Mouse (Mus musculus): ENCODE data around the gene Col13a1. TPM values are rescaled to one million over a fixed set of nuclear protein-coding genes. Genes with fewer than 3 reads are reported as not detected.

Col13a1 gene
- polyA plus RNA-seq, 1 experiment from 2014 or later = 0.48 TPM

GRCm38 (mm10) chr10:61906226-61906625 is 72.7 kb downstream of the Col13a1 start:
- DNase-seq (ENCODE audit: low spot score) = peak; percentile 73

DNA sequence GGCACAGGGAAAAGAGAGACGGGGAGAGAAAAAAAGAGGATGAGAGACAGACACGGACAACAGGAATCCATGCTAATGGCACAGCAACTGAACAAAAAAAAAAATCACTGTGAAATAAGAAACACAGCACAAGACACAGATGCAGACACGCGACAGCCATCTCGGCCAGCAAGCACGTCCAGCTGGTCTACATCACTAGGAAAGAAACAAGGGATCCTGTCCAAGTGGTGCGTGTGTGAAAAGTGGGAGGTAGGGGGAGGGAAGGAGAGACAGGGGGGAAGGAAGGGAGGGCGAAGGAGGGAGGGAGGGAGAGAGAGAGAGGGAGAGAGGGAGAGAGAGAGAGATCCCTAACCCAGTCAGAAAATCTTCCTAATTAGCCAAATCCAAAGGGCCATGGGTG is 73.6 kb downstream of the Col13a1 start:
- DNase-seq (ENCODE audit: low spot score) = no peak

DNA sequence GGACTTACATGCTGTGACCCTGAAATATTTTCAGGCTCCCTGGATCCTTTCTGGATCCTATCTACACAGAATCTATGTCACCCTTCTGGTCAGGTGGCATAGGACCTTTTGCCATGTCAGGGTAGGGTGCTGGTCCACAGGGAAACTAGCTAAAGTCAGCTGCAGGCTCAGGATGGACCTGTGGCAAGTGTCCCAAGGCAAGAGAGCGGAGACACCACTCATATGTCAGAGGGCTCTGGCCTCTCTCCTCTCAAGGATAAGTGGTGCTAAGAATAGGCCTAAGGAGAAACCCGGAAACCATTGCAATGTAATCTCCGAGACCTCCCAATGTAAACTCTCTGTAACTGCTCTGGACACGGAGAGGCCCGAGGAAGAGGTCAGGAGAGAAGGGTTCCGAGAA is 80.8 kb downstream of the Col13a1 start:
- no peak for DNase-seq (ENCODE audit: low spot score)

DNA sequence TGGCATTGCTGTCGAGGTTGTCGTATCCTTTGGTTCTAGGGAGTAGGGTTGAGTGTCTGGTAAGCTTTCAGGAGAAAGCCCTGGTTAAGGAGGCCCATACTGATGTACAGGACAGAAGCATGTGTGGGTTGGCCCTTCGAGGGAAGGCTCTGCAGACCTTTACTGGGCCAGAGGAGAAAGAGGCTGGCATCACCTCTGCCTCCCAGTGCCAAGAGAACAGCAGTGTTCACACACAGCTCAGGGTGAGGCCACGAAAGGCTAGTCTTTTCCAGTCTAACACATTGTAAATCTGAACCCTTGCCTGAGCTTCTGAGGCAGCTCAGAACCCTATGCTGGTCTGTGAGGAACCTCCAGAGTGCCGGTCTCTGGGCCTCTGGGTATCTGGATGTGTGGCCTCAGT is 84.3 kb downstream of the Col13a1 start:
- DNase-seq (ENCODE audit: low spot score) = no peak

- DNase-seq (ENCODE audit: low spot score) = no peak
Measured at GRCm38 (mm10) chr10:61891138-61891537, 87.8 kb downstream of the Col13a1 start.

GRCm38 (mm10) chr10:61890294-61890693 is 88.6 kb downstream of the Col13a1 start:
- no peak for DNase-seq (ENCODE audit: low spot score)

DNA sequence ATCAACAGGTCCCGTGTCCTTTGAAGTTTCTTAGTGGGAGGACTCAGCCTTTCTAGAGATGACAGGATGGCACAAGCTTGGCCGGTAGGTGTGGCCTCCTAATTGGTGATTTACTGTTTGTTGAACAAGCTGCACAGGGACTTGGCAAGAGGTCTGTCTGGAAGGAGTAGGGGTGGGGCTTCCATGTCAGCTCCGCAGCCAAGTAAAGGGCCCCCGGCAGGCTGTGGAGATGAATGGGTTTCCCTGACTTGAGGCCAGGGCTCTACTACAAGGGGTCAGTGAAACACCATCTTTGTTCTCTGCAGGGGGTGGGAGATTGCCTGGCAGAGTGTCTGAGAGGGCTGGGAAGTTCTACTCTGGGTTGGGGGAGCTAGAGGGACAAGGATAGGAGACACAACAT is 99.5 kb downstream of the Col13a1 start:
- DNase-seq (ENCODE audit: low spot score) = no peak

GRCm38 (mm10) chr10:61877787-61878186 is 101.1 kb downstream of the Col13a1 start:
- DNase-seq (ENCODE audit: low spot score) = peak; percentile 66

- DNase-seq (ENCODE audit: low spot score) = no peak
Measured at GRCm38 (mm10) chr10:61869796-61870195, 109.1 kb downstream of the Col13a1 start.

GRCm38 (mm10) chr10:61866045-61866580 is 112.8 kb downstream of the Col13a1 start:
- DNase-seq (ENCODE audit: low spot score) = no peak

DNA sequence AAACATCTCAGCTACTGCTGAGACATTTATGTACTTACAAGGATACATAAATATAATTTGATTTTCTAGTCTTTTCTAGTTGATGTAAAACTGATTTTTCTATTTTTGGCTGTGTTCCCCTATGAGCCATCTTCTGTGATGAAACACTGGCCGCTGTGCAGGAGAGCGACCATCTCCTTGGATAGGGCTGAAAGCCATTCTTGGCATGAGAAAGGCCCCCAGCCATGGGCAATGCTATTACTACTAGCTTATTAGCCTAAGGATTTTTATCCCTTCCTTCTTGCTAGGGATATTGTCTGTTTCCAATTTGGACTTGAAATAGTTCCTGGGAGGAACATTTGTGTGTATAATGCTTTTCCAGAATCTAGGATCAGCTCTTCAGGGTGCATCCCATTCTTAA is 119.5 kb downstream of the Col13a1 start:
- DNase-seq (ENCODE audit: low spot score) = no peak

- DNase-seq (ENCODE audit: low spot score) = no peak
Measured at GRCm38 (mm10) chr10:61855139-61855675, 123.7 kb downstream of the Col13a1 start.

DNA sequence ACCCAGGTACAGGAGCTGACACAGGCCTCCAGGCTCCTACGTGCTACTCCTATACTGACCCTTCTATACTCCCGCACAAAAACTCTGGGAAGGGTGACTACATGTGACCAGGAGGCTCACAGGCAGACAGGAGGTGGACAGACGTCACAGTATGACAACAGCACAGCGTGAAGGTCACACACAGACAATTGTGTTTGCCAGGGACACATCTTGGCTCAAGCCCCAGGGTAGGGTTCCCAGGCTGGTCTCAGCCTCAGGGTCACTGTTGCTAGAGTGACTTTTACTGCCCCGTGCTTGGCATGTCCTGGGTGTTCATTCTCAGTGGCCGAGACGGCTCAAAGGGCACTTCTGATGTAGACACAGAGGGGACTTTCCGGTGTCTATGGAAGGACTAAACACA is 126.1 kb downstream of the Col13a1 start:
- DNase-seq (ENCODE audit: low spot score) = no peak

DNA sequence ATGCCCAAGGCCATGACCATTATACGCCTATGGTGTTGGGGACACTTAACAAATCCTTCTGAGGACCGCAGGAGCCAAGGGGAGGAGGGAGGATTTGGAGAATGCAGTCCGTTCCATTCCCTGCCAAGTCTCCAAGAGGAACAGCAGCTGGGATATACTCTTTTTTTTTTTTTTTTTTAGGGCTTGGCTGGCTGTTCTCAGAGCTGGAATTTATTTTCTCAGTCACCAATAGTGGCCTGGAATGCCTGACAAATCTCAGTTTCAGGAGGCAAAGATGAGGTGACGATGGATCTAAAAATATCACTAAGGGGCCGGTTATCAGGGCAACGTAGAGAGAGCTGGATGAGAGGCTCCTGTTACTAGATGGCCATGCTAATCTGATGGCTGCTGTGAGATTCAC is 130.4 kb downstream of the Col13a1 start:
- no peak for DNase-seq (ENCODE audit: low spot score)

DNA sequence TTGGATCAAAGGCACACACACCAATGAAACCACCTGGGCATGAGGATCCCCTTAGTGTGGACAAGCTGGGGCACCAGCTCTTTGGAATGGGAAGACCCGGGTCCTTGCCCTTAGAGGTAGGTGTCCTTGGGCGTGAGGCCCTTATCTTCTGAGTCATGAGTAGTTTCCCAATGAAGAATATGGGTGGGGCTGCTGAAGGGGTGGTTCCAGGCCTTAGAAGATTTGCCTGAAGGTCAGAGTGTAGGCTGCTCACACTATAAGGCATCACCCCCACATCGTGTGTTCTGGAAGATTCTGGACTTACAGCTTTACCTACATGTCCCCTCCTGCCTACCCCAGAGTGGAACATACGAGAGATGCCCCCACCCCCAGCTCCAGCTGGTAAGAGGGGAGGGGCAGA is 133.4 kb downstream of the Col13a1 start:
- no peak for DNase-seq (ENCODE audit: low spot score)

DNA sequence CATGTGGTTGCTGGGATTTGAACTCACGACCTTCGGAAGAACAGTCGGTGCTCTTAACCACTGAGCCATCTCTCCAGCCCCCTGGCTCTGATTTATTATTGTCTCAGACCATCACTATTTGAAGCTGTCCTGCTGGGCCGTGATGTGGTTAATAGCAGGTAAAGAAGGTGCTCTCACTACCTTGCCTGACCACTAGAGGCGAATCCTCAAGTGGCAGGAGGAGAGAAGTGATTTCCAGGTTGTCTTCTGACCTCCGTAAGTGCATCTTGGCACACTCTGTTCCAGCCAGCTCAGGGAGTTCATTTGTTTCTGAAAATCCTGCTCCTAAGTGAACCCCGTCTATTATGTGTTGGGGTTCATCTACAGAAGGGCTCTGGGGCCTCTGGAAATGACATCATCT is 134.4 kb downstream of the Col13a1 start:
- DNase-seq (ENCODE audit: low spot score) = no peak

DNA sequence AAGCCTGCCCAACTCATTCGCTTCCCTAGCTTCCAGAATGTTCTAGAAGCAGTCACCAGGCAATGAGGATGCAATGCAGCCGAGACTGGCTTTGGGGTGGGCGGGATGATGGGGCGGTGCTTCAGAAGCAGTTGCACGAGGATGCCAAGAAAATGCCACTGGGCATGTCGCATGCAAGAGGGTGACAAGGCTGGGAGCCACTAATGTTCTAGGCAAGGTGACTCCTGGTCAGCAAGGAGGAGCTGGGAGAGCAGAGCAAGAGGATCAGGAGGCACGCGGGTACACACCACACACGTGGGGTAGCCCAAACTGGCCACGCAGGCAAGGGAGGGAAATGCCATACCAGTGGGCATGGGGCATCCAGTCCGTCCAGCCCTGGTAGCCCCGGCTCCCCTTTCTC is 136.6 kb downstream of the Col13a1 start:
- no peak for DNase-seq (ENCODE audit: low spot score)

GRCm38 (mm10) chr10:61839326-61839725 is 139.6 kb downstream of the Col13a1 start:
- DNase-seq (ENCODE audit: low spot score) = no peak

- DNase-seq (ENCODE audit: low spot score) = peak; percentile 63
Measured at GRCm38 (mm10) chr10:61838769-61839168, 140.1 kb downstream of the Col13a1 start.

DNA sequence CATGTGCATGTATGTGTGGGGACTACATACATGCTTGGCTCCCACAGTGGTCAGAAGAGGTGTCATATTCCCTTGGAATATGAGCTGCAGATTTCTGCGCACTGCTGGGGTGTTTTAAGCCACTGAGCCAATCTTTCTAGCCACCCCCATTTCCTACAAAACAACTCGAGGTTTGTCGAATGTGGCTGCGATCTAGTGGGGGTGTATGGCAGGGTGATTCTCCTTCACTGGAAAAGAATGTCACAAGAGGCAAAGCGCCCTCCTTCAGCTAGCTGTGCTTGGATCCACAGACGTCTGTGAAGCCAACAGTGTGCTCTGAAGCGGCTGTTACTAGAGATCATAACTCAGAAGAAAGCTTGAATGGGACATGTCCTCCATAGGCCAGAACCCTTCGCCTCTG is 141.6 kb downstream of the Col13a1 start:
- no peak for DNase-seq (ENCODE audit: low spot score)

GRCm38 (mm10) chr10:61834288-61834687 is 144.6 kb downstream of the Col13a1 start:
- DNase-seq (ENCODE audit: low spot score) = no peak

DNA sequence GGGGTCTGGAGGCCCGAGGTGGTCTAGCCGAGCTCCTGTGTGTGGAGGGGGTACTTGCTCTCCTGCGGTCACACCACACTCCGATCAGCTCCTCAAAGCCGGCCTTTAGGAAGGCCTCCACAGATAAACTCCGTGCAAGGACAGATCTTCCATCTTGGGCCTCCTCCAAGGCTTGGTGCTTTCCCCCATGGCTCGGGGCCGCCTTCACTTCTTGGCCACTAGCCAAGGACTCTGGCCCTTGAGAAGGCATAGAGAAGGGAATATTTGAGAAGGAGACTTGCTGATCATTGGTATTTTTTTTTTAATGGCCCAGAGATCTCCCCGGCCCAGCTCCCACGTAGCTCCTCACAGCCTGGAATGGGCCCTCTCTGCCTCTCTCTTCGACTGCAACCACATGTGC is 146.2 kb downstream of the Col13a1 start:
- DNase-seq (ENCODE audit: low spot score) = no peak

DNA sequence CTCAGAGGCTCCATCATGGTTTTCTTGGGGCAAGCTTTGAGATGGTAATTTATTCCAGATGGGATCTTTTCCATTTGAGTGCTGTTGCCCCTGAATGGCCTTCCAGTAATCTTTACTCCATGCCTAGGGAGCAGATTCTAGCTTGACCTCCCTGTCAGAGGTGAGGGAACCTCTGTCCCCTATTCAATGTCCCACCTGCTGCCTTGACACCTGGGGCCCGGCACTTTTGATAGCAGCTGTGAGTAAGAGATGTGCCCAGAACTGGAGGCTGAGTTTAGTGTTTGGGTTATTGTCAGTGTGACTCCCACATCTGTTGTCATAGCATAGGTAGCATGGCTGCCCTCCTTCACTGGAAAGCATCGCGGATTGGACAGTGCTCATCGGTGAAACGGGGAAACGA is 147.2 kb downstream of the Col13a1 start:
- no peak for DNase-seq (ENCODE audit: low spot score)

GRCm38 (mm10) chr10:61831251-61831650 is 147.7 kb downstream of the Col13a1 start:
- no peak for DNase-seq (ENCODE audit: low spot score)
